Mouse (Mus musculus): Measurements from ENCODE around the gene Ubxn6. TPM values are rescaled to one million over a fixed set of nuclear protein-coding genes. Genes with fewer than 3 reads are reported as not detected.
"Not testable (repeated sequence)": the region's sequence is repeated elsewhere in the genome, so short reads cannot be mapped to it uniquely, and the experiment has no call there.

Ubxn6 gene
- polyA plus RNA-seq, 1 experiment from 2014 or later = 14.2 TPM

DNA sequence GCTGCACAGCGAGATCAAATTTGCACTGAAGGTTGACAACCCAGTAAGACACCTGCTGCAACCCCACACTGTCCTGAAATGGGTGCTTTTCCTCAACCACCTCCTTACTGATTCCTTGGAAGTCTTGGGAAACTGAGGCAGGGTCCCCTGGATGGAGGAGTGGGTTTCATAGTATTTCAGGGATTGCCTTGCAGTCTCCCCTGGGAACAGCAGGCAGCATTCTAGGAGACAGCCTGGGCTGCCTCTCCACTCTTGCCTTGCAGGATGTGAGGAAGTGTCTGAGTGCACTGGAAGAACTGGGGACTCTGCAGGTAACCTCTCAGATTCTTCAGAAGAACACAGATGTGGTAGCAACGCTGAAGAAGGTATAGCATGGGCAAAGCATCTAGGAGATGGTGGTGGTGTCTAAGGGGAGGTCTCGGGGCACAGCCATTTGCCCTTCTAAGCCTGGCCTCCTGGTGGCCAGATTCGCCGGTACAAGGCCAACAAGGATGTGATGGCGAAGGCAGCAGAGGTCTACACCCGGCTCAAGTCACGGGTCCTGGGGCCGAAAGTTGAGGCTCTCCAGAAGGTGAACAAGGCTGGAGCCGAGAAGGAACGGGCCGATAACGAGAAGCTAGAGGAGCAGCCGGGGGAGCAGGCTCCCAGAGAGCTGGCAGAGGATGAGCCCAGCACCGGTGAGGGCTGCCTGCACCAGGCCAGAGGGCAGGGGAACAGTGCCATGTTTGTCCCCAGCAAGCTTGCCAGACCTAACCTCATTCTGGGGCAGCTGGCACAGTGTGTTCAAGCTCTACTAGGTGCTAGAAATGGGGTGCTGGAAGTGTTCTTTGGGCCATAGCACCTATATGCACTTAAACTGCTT lies 24.1 kb upstream of the Ubxn6 start:
- DNase-seq = no peak
- H3K9ac ChIP-seq = no peak overlapping the region
- no peaks in the 10 kb centered on the region for H3K4me1 ChIP-seq (replicated peaks)
- H3K9me3 ChIP-seq (replicated peaks) = no peaks in the 10 kb centered on the region
- H3K27me3 ChIP-seq = no peaks in the 10 kb centered on the region
- peaks cover 94% of the 10 kb centered on the region for H3K36me3 ChIP-seq
- H3K4me2 ChIP-seq = no peak overlapping the region
- WGBS (ENCODE audit: insufficient replicate concordance) = 91% methylated on average over 15 of the region's 15 CpGs
- no peak overlapping the region for H3K4me3 ChIP-seq (replicated peaks)
- H3K27ac ChIP-seq = no peak overlapping the region
- ATAC-seq (ENCODE audit: low read depth) = no peak

DNA sequence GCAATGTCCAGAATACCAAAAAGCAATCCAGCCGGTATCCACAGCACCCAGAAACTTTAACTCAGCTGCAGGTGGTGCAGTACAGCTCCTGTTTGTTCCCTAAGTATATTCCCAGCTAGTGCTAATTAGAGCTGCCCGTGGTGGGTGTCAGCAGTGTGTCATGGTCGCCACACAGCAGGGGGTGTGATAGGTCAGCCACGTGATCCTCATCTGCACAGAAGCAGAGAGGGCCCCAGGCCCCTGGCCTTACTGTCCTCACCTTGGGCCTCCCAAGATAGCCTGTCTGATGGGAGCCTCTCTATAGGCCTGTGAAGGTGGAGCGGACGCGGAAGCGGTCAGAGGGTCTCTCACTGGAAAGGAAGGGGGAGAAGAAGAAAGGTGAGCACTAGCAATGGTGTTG lies 23.4 kb upstream of the Ubxn6 start:
- Histone ChIP-seq H3K9me3 (replicated peaks) (no peaks in the 10 kb centered on the region), H3K4me3 (replicated peaks) (no peak overlapping the region), H3K36me3 (peaks cover 93% of the 10 kb centered on the region), H3K4me2 (no peak overlapping the region), H3K9ac (no peak overlapping the region), H3K27me3 (no peaks in the 10 kb centered on the region), H3K4me1 (replicated peaks) (no peaks in the 10 kb centered on the region), H3K27ac (no peak overlapping the region)
- DNase-seq = no peak
- WGBS (ENCODE audit: insufficient replicate concordance) = 87% methylated on average over 8 of the region's 8 CpGs
- ATAC-seq (ENCODE audit: low read depth) = no peak

DNA sequence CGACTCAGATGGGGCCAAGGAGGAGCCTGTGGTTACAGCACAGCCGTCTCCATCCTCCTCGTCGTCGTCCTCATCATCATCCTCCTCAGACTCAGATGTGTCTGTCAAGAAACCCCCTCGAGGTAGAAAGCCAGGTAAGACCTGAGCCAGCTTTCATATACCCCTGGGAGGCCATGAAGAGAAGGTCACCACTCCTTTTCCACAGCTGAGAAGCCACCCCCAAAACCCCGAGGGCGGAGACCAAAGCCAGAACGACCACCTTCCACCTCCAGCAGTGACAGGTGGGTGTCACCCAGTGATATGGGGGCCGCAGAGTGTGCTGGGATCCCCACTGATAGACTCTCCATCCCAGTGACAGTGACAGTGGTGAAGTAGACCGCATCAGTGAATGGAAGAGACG lies 22.1 kb upstream of the Ubxn6 start:
- 71% methylated on average over 12 of the region's 12 CpGs for WGBS (ENCODE audit: insufficient replicate concordance)
- H3K4me1 ChIP-seq (replicated peaks) = no peaks in the 10 kb centered on the region
- H3K9ac ChIP-seq = no peak overlapping the region
- DNase-seq (no peak), ATAC-seq (ENCODE audit: low read depth) (no peak)
- no peaks in the 10 kb centered on the region for H3K27me3 ChIP-seq
- H3K4me2 ChIP-seq = no peak overlapping the region
- peaks cover 86% of the 10 kb centered on the region for H3K36me3 ChIP-seq
- H3K4me3 ChIP-seq (replicated peaks) = no peak overlapping the region
- H3K27ac ChIP-seq = no peak overlapping the region
- no peaks in the 10 kb centered on the region for H3K9me3 ChIP-seq (replicated peaks)

DNA sequence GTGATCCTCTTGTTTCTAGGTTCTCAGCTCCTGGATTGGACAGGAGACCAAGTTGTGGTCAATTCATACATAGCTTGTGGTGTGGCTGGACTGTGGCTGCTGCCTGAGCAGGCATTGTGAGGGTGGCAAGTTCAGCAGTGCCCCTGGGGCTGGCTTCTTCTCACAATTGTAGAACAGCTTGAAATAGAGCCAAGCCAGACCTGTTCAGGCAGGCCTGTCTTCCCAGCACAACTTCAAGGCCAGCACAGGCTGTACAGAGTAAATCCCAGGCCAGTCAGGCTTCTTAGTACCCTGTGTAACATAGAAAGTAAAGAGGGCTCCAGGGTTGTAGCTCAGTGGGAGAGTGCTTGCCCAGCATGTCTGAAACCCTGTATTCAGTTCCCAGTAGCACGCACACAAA lies 18.0 kb upstream of the Ubxn6 start:
- H3K36me3 ChIP-seq = peaks cover 65% of the 10 kb centered on the region
- no peak for ATAC-seq (ENCODE audit: low read depth)

DNA sequence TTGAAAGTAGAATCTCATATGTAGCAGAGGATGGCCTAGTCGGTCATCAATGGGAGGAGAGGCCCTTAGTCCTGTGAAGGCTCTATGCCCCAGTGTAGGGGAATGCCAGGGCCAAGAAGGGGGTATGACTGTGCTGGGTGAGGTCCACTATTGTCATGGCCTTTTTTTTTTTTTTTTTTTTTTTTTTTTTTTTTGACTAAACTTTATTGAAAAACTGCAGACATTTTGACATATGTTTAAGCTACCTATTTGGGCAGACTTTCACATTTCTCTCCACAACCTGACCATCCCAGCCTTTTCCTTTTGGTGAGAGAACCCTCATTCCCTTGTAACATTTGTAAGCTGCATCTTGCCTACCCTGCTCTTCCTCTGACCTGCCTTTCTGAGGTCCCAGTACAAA lies 17.5 kb upstream of the Ubxn6 start:
- Histone ChIP-seq H3K27me3 (no peaks in the 10 kb centered on the region), H3K36me3 (peaks cover 63% of the 10 kb centered on the region), H3K9me3 (replicated peaks) (no peaks in the 10 kb centered on the region), H3K4me1 (replicated peaks) (no peaks in the 10 kb centered on the region), H3K4me2 (no peak overlapping the region), H3K9ac (no peak overlapping the region), H3K27ac (no peak overlapping the region), H3K4me3 (replicated peaks) (no peak overlapping the region)
- no peak for ATAC-seq (ENCODE audit: low read depth)
- WGBS (ENCODE audit: insufficient replicate concordance) = 88% methylated on average over 1 of the region's 1 CpGs
- DNase-seq = no peak

More for the DNA sequence above, 18.0 kb upstream of the Ubxn6 start:
- Histone ChIP-seq H3K9ac (no peak overlapping the region), H3K27me3 (no peaks in the 10 kb centered on the region), H3K27ac (no peak overlapping the region), H3K4me2 (no peak overlapping the region), H3K4me1 (replicated peaks) (no peaks in the 10 kb centered on the region), H3K4me3 (replicated peaks) (no peak overlapping the region), H3K9me3 (replicated peaks) (no peaks in the 10 kb centered on the region)
- WGBS (ENCODE audit: insufficient replicate concordance) = 85% methylated on average over 1 of the region's 1 CpGs
- DNase-seq = no peak

DNA sequence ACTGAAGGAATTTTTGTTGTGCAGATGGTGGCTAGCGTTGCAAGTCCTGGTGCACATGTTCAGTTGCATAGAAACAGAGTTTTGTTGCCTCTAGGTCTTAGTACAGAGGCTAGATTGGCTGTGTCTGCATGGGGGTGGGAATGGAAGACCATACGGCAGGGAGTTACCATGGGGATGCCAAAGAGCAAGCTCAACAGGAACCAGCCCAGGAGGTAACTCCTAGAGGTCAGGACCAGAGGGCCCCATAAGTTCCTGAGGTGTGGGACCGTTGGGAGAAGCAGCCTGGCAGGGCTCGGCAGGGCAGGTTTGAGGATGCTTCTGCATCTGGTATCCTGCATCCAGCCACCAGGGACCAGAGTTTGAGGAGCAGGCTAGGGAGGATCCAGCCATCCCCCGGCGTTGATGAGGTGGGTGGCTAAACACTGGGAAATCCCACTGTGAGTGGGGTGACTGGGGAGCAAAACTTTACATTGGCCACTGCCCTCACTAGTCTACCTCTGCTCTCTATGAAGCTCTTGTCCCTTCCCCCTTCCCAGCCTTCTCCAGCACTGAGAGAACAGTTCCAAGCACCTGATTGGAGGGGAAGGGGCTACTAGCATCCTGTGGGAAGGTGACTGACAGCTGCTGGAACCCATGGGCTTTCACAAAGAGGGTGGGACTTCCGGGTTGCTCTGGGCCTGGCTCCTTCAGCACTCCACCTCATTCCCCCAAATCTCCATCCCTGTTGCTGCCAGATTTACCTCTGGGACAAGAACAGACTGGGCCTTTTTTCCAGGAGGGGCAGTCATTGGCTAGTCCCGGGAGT lies 6.2 kb upstream of the Ubxn6 start:
- Histone ChIP-seq H3K4me2 (peak overlapping the region; percentile 97), H3K4me1 (replicated peaks) (peaks cover 36% of the 10 kb centered on the region), H3K36me3 (peaks cover 27% of the 10 kb centered on the region), H3K27me3 (no peaks in the 10 kb centered on the region), H3K9me3 (replicated peaks) (no peaks in the 10 kb centered on the region), H3K4me3 (replicated peaks) (peak overlapping the region; percentile 86), H3K9ac (peak overlapping the region; percentile 91), H3K27ac (no peak overlapping the region)
- ATAC-seq (ENCODE audit: low read depth) (no peak), DNase-seq (no peak)
- 21% methylated on average over 8 of the region's 8 CpGs for WGBS (ENCODE audit: insufficient replicate concordance)

DNA sequence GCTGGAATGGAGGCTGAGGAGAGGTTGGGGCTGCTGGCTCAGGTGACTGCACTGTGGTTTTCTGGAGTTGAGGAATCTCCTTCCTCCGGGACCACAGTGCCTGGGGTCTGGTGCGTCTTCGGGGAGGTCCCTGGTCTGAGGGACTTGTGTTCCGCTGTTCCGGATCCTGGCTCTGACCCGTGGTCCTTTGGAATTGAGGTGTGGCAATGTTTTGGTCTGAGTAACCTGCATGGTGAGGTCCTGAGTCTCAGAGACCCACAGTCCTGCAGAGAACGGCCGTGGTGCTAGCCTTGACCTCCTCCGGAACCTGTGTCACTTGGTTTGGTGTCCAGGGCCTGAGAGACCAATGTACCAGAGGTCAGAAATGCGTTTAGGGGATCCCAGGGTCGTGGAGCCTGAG lies 5.1 kb upstream of the Ubxn6 start:
- DNase-seq = no peak
- WGBS (ENCODE audit: insufficient replicate concordance) = under 1% methylated on average over 11 of the region's 11 CpGs

DNA sequence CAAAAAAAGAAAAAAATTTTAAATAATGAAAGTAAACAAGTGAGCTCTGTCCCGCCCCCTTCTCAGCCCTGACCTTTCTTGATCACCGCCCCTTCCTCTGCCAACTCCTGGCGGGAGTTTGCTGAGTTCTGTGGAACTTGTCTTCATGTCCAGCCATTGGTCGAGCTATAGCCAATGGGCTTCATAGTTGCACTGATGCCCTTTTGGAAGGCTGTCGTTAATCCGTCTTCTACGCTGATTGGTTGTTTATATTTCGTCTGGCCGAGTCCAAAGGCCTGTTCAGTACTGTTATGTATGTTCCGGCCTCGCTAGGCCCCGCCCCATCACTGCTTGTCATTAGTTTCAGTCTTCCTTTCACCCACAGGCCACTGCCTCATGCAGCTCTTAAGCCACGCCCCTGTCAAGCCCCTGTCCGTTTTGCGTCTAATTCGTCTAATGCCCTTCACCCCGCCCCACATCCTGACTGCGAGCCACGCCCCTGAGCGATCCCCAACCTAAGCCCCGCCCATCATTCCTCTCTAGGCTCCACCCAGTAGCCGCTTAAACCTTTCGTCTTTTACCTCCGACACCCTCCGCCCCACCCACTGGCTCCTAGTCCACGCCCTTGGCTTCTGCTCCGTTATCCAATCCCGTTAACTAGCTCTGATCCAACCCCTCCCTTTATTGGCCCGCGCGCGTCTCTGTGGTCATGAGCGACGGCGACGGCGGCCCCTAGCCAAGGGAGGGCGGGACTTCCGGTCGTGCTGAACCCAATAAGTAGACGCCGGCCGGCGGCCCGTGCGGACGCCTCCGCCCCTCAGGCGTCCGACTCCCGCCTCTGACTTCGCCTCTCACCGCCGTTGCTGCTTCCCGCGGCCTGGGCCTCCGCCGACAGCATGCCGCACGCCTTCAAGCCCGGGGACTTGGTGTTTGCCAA lies 4.3 kb upstream of the Ubxn6 start, which contains the start of gene Hdgfl2:
Gene Hdgfl2, plus strand, starts transcription at position 755 of the 916 bp plus-strand sequence.
- under 1% methylated on average over 61 of the region's 61 CpGs for WGBS (ENCODE audit: insufficient replicate concordance)

More for the DNA sequence above, 5.1 kb upstream of the Ubxn6 start:
- peak overlapping the region; percentile 97 for H3K4me2 ChIP-seq
- peak overlapping the region; percentile 91 for H3K9ac ChIP-seq
- peaks cover 21% of the 10 kb centered on the region for H3K36me3 ChIP-seq
- H3K9me3 ChIP-seq (replicated peaks) = no peaks in the 10 kb centered on the region
- peak overlapping the region; percentile 73 for H3K27ac ChIP-seq
- H3K4me3 ChIP-seq (replicated peaks) = peak overlapping the region; percentile 86
- H3K27me3 ChIP-seq = no peaks in the 10 kb centered on the region
- peaks cover 46% of the 10 kb centered on the region for H3K4me1 ChIP-seq (replicated peaks)
- no peak for ATAC-seq (ENCODE audit: low read depth)

DNA sequence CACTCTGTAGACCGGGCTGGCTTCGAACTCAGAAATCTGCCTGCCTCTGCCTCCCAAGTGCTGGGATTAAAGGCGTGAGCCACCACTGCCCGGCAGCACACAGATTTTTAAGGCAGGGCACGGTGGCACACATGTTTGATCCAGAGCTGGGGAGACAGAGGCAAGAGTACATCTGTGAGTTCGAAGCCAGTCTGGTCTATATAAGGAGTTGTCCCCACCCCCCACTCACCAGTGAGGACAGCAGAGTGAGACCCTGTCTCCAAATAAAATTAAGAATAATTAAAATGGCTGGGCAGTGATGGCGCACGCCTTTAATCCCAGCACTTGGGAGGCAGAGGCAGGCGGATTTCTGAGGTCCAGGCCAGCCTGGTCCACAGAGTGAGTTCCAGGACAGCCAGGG lies 3.5 kb upstream of the Ubxn6 start:
- H3K9ac ChIP-seq = peak overlapping the region; percentile 63
- H3K4me1 ChIP-seq (replicated peaks) = peaks cover 60% of the 10 kb centered on the region
- WGBS (ENCODE audit: insufficient replicate concordance) = 58% methylated on average over 9 of the region's 9 CpGs
- H3K36me3 ChIP-seq = peaks cover 16% of the 10 kb centered on the region
- DNase-seq; H3K27me3 ChIP-seq; ATAC-seq (ENCODE audit: low read depth); H3K9me3 ChIP-seq (replicated peaks): not testable (repeated sequence)
- H3K4me3 ChIP-seq (replicated peaks) = peak overlapping the region; percentile 86
- H3K27ac ChIP-seq = peak overlapping the region; percentile 82
- H3K4me2 ChIP-seq = peak overlapping the region; percentile 71

More for the DNA sequence above, 4.3 kb upstream of the Ubxn6 start, which contains the start of gene Hdgfl2:
- peak; percentile 90 for ATAC-seq (ENCODE audit: low read depth)
- H3K27ac ChIP-seq = peak within 1 kb of the TSS; percentile 82
- no peaks in the 10 kb centered on the region for H3K9me3 ChIP-seq (replicated peaks)
- H3K27me3 ChIP-seq = no peaks in the 10 kb centered on the region
- peak; percentile 100 for DNase-seq
- peak within 1 kb of the TSS; percentile 86 for H3K4me3 ChIP-seq (replicated peaks)
- peak within 1 kb of the TSS; percentile 97 for H3K4me2 ChIP-seq
- peak within 1 kb of the TSS; percentile 91 for H3K9ac ChIP-seq
- H3K36me3 ChIP-seq = peaks cover 21% of the 10 kb centered on the region
- peaks cover 52% of the 10 kb centered on the region for H3K4me1 ChIP-seq (replicated peaks)

DNA sequence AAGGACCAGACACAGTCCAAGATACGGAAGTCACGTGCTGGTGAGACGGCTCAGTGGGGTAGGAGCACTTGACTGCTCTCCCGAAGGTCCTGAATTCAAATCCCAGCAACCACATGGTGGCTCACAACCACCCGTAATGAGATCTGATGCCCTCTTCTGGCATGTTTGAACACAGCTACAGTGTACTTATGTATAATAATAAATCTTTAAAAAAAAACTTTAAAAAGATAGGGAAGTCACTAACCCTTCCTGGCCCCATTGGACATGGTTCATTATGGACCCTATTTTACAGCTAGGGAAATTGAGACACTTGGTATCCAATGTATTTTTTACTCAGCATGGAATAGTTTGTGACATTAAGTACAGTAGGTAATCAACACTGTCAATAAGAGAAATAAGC lies 2.7 kb upstream of the Ubxn6 start:
- no peak for DNase-seq
- Histone ChIP-seq H3K36me3 (peaks cover 12% of the 10 kb centered on the region), H3K9me3 (replicated peaks) (no peaks in the 10 kb centered on the region), H3K27me3 (no peaks in the 10 kb centered on the region), H3K4me3 (replicated peaks) (no peak overlapping the region), H3K4me2 (no peak overlapping the region), H3K27ac (no peak overlapping the region), H3K9ac (no peak overlapping the region), H3K4me1 (replicated peaks) (peaks cover 58% of the 10 kb centered on the region)
- whole genome bisulfite sequencing (ENCODE audit: insufficient replicate concordance) = 76% methylated on average over 5 of the region's 5 CpGs
- no peak for ATAC-seq (ENCODE audit: low read depth)
